Mouse (Mus musculus) liver, embryonic 13.5 days (tissue): Measurements from ENCODE around the gene Arl4d. TPM values are rescaled to one million over a fixed set of nuclear protein-coding genes. Genes with fewer than 3 reads are reported as not detected.
"Not testable (repeated sequence)": the region's sequence is repeated elsewhere in the genome, so short reads cannot be mapped to it uniquely, and the experiment has no call there.

Source experiments
- ATAC-seq: fragments of 200-750 bp; cut with Nextera tagmentation; 2 replicates; pipeline ENCODE4 v1.8.0; 2017; ENCODE audit warnings: low read depth, mild to moderate bottlenecking, moderate number of reproducible peaks, moderate library complexity
- DNase-seq: peaks from one replicate; pipeline ENCODE4 v3.0.0; 2022
- H3K27ac ChIP-seq: fragments of 300-500 bp; sonication (generic); 2 replicates; pipeline ENCODE4 v1.5.1; 2015; ENCODE audit warnings: moderate library complexity, mild to moderate bottlenecking, inconsistent platforms
- H3K27me3 ChIP-seq: fragments of 300-500 bp; sonication (generic); 2 replicates; pipeline ENCODE4 v1.6.1; 2015; ENCODE audit warnings: mild to moderate bottlenecking, inconsistent platforms
- H3K36me3 ChIP-seq: fragments of 300-500 bp; sonication (generic); 2 replicates; pipeline ENCODE4 v1.6.1; 2015; ENCODE audit warnings: mild to moderate bottlenecking, inconsistent platforms
- H3K4me1 ChIP-seq: fragments of 300-500 bp; sonication (generic); replicated peaks from 2 replicates; pipeline ENCODE4 v1.6.1; 2015; ENCODE audit warnings: inconsistent platforms
- H3K4me2 ChIP-seq: fragments of 300-500 bp; sonication (generic); 2 replicates; pipeline ENCODE4 v1.6.1; 2015; ENCODE audit warnings: inconsistent platforms, mild to moderate bottlenecking, moderate library complexity
- H3K4me3 ChIP-seq: fragments of 300-500 bp; sonication (generic); replicated peaks from 2 replicates; pipeline ENCODE4 v1.5.1; 2015; ENCODE audit warnings: mild to moderate bottlenecking, inconsistent platforms
- H3K9ac ChIP-seq: fragments of 300-500 bp; sonication (generic); 2 replicates; pipeline ENCODE4 v1.6.1; 2015; ENCODE audit warnings: mild to moderate bottlenecking, inconsistent platforms
- H3K9me3 ChIP-seq: fragments of 300-500 bp; sonication (generic); replicated peaks from 2 replicates; pipeline ENCODE4 v1.6.1; 2016; ENCODE audit warnings: inconsistent platforms
- whole genome bisulfite sequencing: fragments of 180-500 bp; shearing (Covaris S2); methylation state at CpG from one replicate; pipeline ENCODE4 v1.1.7; 2015; ENCODE audit not compliant: insufficient replicate concordance; 5-methylcytosine and 5-hydroxymethylcytosine counted together
- polyA plus RNA-seq: library from polyadenylated mRNA; unstranded; fragments of >200 nt; fragmentation: Nextera tagmentation; extraction: Ambion mirVana; gene quantifications from 2 replicates; pipeline ENCODE4 v1.2.1, GENCODE M21; 2015

The Arl4d gene
- polyA plus RNA-seq: 1.1 TPM in 2 replicates

DNA sequence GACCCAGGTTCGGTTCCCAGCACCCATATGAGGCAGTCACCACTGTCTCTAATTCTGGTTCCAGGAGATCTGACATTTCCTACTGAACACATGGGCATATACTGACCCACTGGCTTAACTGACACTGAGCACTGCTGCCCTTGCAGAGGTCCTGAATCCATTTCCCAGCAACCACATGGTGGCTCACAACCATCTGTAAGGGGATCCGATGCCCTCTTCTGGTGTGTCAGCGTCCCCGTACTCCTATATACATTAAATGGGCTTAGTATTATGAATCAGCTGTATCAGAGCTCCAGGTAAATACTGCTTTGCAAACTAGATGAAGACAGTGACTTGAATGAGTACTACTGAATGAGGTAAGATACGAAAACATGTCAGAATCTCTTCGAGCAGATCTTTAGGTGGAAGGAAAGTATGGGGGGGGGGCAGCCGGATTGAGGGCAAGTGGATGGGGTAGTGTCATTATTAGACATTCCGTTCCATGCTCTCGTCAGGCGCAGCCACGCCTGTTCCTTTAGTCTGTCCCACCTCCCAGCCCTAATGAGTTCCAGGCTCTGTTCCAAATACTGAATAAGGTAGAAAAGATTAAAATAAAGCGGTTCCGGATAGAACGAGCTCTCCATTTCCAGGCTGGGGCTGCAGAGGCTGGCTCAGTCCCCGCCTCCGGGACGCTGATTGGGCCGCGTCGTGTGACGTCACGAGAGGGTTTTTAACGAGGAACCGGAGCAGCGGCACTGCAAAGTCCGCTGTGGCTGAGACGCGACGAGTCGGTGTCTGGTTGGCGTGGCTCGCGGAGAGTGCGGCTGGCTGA lies at the start of gene Arl4d:
Gene Arl4d, plus strand, starts transcription at position 717 of the 811 bp plus-strand sequence.
- peak; percentile 90 for DNase-seq
- peak within 1 kb of the TSS; percentile 96 for H3K4me2 ChIP-seq
- H3K9ac ChIP-seq: peak within 1 kb of the TSS; percentile 76
- no peaks in the 10 kb centered on the region for H3K27me3 ChIP-seq
- peak within 1 kb of the TSS; percentile 62 for H3K27ac ChIP-seq
- peak within 1 kb of the TSS; percentile 66 for H3K4me3 ChIP-seq
- ATAC-seq: peak; percentile 90
- no peaks in the 10 kb centered on the region for H3K9me3 ChIP-seq
- no peaks in the 10 kb centered on the region for H3K36me3 ChIP-seq
- peaks cover 84% of the 10 kb centered on the region for H3K4me1 ChIP-seq
- WGBS: 6% methylated on average over 34 of the region's 34 CpGs

- WGBS: 45% methylated on average over 8 of the region's 8 CpGs
- Histone ChIP-seq H3K4me2 (peak overlapping the region; percentile 38), H3K4me3 (no peak overlapping the region), H3K9me3 (no peaks in the 10 kb centered on the region), H3K36me3 (no peaks in the 10 kb centered on the region), H3K27me3 (no peaks in the 10 kb centered on the region), H3K9ac (no peak overlapping the region), H3K27ac (peak overlapping the region; percentile 51), H3K4me1 (peaks cover 49% of the 10 kb centered on the region)
- no peak for DNase-seq
- peak; percentile 75 for ATAC-seq
These were observed 49.2 kb upstream of the Arl4d start for GRCm38 (mm10) chr11:101616104-101616503.

- 32% methylated on average over 18 of the region's 18 CpGs for WGBS
- Histone ChIP-seq H3K9me3 (no peaks in the 10 kb centered on the region), H3K27ac (peak overlapping the region; percentile 49), H3K4me2 (peak overlapping the region; percentile 38), H3K36me3 (no peaks in the 10 kb centered on the region), H3K9ac (0 out of 2 replicates have a peak overlapping the region, but pooled peaks have one; percentile 22), H3K27me3 (no peaks in the 10 kb centered on the region), H3K4me3 (no peak overlapping the region), H3K4me1 (peaks cover 49% of the 10 kb centered on the region)
- DNase-seq (no peak), ATAC-seq (peak; percentile 35)
These were observed 48.2 kb upstream of the Arl4d start for GRCm38 (mm10) chr11:101616948-101617767.

GRCm38 (mm10) chr11:101617849-101618248 lies 47.5 kb upstream of the Arl4d start:
- DNase-seq (peak; percentile 48), ATAC-seq (no peak)
- H3K9ac ChIP-seq: no peak overlapping the region
- H3K4me3 ChIP-seq: no peak overlapping the region
- H3K9me3 ChIP-seq: no peaks in the 10 kb centered on the region
- H3K27me3 ChIP-seq: no peaks in the 10 kb centered on the region
- H3K36me3 ChIP-seq: no peaks in the 10 kb centered on the region
- 14% methylated on average over 8 of the region's 8 CpGs for WGBS
- peak overlapping the region; percentile 49; the same call in 1 of the 2 replicates for H3K27ac ChIP-seq
- H3K4me2 ChIP-seq: peak overlapping the region; percentile 38; the same call in 1 of the 2 replicates
- H3K4me1 ChIP-seq: peaks cover 49% of the 10 kb centered on the region

GRCm38 (mm10) chr11:101618596-101618995 lies 46.7 kb upstream of the Arl4d start:
- no peak for ATAC-seq
- Histone ChIP-seq H3K9me3 (no peaks in the 10 kb centered on the region), H3K9ac (no peak overlapping the region), H3K27ac (no peak overlapping the region), H3K4me1 (peaks cover 49% of the 10 kb centered on the region), H3K4me3 (no peak overlapping the region), H3K27me3 (no peaks in the 10 kb centered on the region), H3K4me2 (no peak overlapping the region), H3K36me3 (no peaks in the 10 kb centered on the region)
- no peak for DNase-seq
- 77% methylated on average over 3 of the region's 3 CpGs for WGBS

- H3K36me3 ChIP-seq: not testable (repeated sequence)
These were observed 45.2 kb upstream of the Arl4d start for GRCm38 (mm10) chr11:101620022-101620655.

GRCm38 (mm10) chr11:101626649-101626994 lies 38.7 kb upstream of the Arl4d start:
- WGBS: 2% methylated on average over 8 of the region's 8 CpGs
- Histone ChIP-seq H3K4me1 (peaks cover 32% of the 10 kb centered on the region), H3K4me3 (peak overlapping the region; percentile 60), H3K9ac (peak overlapping the region; percentile 73), H3K36me3 (no peaks in the 10 kb centered on the region), H3K4me2 (peak overlapping the region; percentile 78), H3K9me3 (no peaks in the 10 kb centered on the region), H3K27ac (peak overlapping the region; percentile 98), H3K27me3 (no peaks in the 10 kb centered on the region)
- no peak for DNase-seq
- ATAC-seq: peak; percentile 13; the same call in 1 of the 2 replicates

More at GRCm38 (mm10) chr11:101620022-101620655, 45.2 kb upstream of the Arl4d start:
- H3K4me2 ChIP-seq, H3K9me3 ChIP-seq, DNase-seq, H3K9ac ChIP-seq, ATAC-seq, H3K4me3 ChIP-seq, H3K27ac ChIP-seq, H3K27me3 ChIP-seq: not testable (repeated sequence)
- WGBS: 69% methylated on average over 11 of the region's 11 CpGs
- H3K4me1 ChIP-seq: peaks cover 35% of the 10 kb centered on the region

DNA sequence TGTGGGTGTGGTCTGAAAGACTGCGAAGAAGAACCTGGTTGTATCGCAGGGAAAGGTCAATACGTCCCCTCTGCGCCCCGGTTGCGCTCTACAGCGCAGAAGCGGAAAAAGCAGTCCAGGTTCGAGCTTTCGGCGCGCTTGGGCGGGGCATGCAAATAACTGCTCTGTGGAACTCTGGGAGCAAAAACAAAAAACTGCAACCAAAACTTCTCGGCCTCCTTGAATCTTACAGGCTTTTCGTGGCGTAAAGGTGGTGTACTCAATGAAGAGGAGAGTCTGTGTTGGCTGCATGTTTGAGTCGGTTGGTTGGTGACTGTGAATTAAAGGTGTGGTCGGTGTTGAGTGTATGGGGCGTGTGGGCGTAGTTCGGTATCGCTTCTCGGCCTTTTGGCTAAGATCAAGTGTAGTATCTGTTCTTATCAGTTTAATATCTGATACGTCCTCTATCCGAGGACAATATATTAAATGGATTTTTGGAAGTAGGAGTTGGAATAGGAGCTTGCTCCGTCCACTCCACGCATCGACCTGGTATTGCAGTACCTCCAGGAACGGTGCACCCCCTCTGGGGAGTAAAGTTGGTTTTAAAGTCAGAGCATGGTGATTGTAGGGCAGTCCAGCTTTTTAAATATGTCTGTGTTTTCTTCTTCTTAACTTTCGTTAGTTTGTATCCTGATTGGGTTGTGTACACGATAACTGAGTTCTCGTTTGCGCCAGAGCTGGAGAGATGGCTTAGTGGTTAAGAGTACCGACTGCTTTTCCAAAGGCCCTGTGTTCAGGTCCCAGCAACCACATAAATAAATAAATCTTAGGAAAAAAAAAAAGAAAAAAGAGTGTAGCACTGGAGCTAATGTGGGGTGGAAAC lies 38.1 kb upstream of the Arl4d start, which contains the start of gene Rdm1:
Gene Rdm1, plus strand, starts transcription at position 201 of the 862 bp plus-strand sequence.
- no peaks in the 10 kb centered on the region for H3K9me3 ChIP-seq
- H3K9ac ChIP-seq: peak within 1 kb of the TSS; percentile 76
- DNase-seq (peak; percentile 74), ATAC-seq (peak; percentile 90)
- no peaks in the 10 kb centered on the region for H3K27me3 ChIP-seq
- H3K4me3 ChIP-seq: peak within 1 kb of the TSS; percentile 60
- H3K27ac ChIP-seq: peak within 1 kb of the TSS; percentile 98
- no peaks in the 10 kb centered on the region for H3K36me3 ChIP-seq
- peak within 1 kb of the TSS; percentile 78 for H3K4me2 ChIP-seq
- H3K4me1 ChIP-seq: peaks cover 32% of the 10 kb centered on the region
- under 1% methylated on average over 34 of the region's 34 CpGs for WGBS

GRCm38 (mm10) chr11:101627857-101628559 lies 37.3 kb upstream of the Arl4d start:
- Histone ChIP-seq H3K9me3 (no peaks in the 10 kb centered on the region), H3K9ac (peak overlapping the region; percentile 76), H3K4me3 (peak overlapping the region; percentile 60), H3K36me3 (no peaks in the 10 kb centered on the region), H3K4me2 (peak overlapping the region; percentile 78), H3K4me1 (peaks cover 32% of the 10 kb centered on the region), H3K27me3 (no peaks in the 10 kb centered on the region), H3K27ac (peak overlapping the region; percentile 98)
- WGBS: under 1% methylated on average over 33 of the region's 33 CpGs
- ATAC-seq (peak; percentile 69), DNase-seq (peak; percentile 47)
